Mouse (Mus musculus) CD4-positive helper T cell, adult 2 months (primary cell): ENCODE data around the gene Tmem178b.
A peak's percentile ranks its signal among the peaks of the same experiment; 100 is the strongest.

ENCODE experiments used
- DNase-seq: peaks from one replicate; pipeline ENCODE4 v3.0.0-alpha.2; 2012; ENCODE audit warnings: low read depth, missing footprints, low spot score

The Tmem178b gene

DNA sequence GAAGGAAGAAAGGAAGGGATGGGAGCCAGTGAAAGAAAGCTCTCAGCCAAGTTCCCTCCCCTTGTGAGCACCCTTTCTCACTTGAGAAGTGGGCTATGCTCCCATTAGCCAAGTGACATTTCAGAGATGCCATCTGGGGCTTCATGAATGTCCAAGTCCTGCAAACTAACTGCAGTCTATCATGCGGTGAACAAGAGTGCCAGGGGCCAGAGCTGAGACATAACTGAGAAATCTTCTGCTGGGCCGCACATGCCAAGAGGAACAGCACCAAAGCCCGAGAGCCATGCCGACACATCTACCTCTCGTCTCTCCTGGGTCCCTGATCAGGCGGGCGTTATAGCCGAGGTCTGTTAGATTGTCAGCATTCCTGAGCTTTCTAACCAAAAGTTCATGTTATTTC lies 279.2 kb downstream of the Tmem178b start:
- DNase-seq: no peak

GRCm38 (mm10) chr6:40161381-40161780 lies 288.3 kb downstream of the Tmem178b start:
- no peak for DNase-seq

DNA sequence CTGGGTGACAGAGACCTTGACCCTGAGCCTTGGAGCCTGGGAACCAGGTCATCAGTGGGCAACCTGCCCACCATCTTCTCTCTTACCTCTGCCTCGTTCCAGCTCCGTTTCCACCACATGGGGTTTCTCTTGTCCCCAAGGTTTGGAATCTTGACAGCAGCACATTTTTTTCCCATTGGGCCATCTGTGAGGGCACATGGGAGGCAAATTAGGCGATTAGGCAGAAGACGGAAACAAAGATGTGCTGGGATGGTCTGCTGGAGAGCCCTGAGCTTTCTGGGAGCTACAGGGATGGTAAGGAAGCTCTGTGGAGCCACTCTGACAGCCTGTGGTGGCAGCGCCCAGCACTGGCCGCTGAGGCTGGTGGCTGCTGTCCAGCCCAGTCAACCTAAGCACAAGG lies 300.5 kb downstream of the Tmem178b start:
- DNase-seq: no peak

- no peak for DNase-seq
These were observed 304.8 kb downstream of the Tmem178b start for GRCm38 (mm10) chr6:40177870-40178269.

DNA sequence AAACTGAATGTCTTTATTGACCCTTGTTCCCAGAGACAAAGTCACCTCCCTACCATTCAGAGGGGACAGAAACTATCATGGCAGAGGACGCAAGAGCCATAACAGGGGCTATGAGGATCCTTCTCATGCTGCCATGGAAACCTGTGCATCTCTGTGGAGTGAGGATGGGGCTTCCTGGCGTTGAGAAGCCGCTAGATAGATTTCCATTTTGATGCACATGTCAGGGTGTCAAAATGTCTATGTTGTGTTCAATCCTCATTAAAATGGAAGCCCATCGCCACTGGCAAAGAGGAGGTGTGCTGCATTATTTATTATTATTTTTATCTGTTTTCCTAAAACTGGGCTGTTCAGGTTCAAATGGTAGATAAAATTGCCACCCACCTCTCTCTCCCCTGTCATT lies 307.5 kb downstream of the Tmem178b start:
- no peak for DNase-seq

DNA sequence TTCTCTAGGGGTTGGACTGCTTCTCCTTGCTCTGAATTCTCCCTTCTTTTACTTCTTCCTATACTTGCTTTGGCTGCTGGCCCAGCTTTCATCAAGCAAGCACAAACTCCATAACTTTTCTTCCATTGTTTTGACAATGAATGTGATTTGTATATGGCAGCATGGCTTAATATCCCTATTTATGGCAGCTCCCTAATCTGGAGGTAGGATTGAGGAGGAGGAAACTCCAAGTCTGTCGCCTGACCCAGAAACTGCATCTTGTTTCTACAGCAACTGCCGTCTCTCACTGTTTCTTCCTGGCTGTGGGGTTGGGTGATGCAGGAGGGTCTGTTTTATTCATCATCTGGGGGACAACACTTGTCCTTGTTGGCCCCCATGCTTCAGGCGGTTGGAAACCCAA lies 327.6 kb downstream of the Tmem178b start:
- DNase-seq: no peak

DNA sequence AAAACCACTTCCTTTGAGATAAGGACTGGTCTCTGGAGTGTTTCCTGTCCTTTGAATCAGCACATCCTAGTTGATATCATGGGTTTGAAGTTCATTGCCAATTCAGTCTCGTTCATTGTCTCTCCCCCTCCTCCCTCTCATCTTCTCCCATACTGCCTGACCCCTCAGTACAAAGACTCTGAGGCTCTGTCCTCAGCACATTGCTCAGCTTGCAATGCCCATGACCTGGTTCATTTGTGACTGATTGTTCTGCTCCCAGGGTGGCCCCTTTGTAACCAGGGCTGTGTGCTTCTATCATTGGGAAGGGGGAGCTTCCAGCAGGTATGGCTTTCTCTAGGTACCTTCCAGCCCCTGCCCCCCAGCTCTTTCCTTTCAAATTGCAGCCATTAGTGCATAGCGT lies 329.5 kb downstream of the Tmem178b start:
- DNase-seq: no peak

DNA sequence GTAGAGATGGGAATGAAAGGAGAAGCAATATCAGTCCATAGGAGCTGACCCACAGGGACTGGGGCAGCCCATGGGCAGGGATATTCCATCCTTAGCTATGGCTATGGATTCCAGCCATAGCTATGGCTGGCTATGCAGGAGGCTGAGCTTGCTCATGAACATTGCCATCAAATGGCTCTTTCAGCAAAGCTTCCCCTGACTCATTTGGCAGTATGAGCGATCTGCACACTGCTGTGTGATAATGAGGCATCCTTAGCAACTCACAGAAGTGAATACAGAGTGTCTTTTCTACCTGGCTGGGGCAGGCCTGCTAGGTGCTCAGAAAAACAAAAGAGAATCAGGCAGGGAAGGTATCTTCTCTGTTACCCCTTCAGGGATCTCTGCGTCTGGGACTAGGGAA lies 332.3 kb downstream of the Tmem178b start:
- DNase-seq: no peak

DNA sequence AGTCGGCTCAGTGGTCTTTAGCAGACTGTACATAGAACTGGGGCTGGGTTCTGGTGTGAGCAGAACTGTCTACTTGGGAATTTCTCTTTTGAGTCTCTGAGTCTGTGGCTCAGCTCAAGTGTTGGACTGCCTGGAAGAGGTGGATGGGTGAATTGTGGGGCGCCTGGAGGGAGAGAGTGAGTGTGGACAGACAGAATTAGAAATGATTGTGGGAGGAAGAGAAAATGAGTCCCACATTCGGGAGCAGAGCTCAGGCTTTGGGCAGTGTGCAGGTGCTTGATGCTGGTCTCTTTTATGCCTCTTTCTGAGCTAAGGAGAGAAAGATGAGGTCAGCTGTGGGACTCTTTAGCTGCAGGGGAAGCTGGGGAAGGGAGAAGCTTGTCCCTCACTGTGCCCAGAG lies 334.9 kb downstream of the Tmem178b start:
- DNase-seq: no peak

GRCm38 (mm10) chr6:40209172-40209571 lies 336.1 kb downstream of the Tmem178b start:
- DNase-seq: no peak

DNA sequence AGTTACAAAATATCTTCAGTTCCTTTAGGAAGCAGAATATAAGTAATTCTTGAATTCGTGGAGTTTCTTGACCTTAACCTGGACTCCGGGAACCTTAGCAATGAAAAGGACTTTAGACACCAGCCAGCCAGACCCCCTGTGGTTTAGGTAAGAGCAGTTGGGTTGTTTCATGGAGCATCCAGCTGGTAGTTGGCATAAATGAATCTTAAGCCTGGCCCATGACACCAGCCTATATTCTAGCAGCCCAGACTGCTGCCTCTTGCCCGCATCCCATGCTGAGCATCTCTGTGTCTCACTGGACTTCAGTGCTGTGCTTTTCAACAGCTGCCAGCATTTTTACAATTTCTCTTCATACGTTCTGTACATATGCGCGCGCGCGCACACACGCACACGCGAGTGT lies 344.1 kb downstream of the Tmem178b start:
- DNase-seq: no peak

GRCm38 (mm10) chr6:40217651-40218050 lies 344.6 kb downstream of the Tmem178b start:
- no peak for DNase-seq

GRCm38 (mm10) chr6:40220634-40221120 lies 347.6 kb downstream of the Tmem178b start:
- no peak for DNase-seq

DNA sequence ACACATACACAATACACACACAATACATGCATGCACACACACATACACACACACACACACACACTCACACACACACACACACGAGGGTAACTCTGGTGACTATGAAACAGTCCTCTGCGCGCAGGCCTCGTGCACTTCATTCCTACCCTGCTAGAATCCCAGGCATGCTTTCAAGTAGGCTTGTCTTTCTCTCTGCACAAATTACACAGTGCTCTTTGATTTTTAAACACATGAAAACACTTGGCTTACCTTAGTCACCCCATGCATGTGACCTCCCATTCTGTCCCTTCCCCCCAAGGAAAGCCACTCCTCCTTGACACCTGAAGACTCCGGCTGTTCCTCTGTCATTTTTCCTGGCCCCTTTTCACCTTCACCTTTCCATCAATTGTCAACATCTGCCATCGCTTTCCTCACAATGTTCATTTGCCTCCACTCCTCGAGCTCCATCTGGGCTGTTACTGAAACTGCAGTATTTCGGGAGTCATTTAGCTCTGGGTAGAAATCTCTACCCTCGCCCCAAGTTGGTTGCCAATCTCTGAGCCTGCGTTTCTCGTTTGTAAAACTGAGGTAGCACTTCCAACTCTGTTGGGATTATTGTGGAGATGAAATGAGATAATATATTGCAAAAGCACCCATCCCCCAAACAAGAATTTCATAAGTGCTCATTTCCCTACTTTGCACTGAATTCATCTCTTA lies 352.7 kb downstream of the Tmem178b start:
- DNase-seq: no peak

GRCm38 (mm10) chr6:40228981-40229380 lies 355.9 kb downstream of the Tmem178b start:
- no peak for DNase-seq

GRCm38 (mm10) chr6:40229985-40230384 lies 356.9 kb downstream of the Tmem178b start:
- no peak for DNase-seq

DNA sequence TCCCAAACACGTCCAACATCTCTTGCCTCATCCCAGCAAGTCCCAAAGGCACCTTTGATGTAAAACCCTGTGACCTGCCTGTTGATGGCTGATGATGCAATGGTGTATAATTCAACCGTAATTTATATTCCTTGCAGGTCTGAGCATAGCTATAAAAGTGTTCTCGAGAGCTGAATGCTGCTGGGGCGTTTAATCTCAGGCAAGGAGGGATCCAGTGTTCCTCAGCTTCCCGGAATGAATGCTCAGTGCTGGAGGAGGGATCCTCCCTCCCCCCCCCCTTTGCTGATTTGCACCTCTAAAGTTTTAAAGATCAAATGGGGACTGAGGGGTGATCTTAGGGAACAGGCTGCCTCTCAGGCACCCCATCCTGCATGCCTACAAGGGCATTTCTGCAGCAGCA lies 361.0 kb downstream of the Tmem178b start:
- no peak for DNase-seq

DNA sequence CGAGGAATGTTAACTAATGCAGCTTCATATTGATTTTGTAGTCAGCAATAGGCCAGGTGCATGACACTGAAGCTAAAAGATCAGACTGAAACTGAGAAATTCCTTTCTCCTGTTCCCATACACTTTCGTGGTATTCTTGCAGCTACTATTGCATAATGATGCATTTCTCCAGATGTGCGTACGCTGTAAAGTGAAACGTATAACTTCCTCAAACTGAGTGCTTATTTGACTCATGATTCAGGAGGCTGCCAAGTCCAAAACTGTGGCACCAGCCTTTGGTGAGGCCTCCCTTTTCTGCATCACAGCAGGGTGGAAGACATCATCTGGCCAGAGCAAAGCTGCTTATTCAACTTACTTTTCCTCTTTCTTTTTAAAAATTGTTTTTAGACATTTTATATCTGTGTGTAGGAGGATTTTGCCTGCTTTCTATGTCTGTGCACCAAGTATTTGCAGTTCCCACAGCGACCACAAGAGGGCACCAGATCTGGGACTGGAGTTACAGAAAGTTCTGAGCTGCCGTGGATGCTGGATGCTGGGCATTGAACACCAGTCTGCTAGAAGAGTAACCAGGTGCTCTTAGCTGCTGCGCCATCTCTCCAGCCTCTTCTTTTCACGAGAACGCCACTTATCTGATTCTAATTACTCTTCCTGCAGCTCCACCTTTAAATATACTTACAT lies 362.9 kb downstream of the Tmem178b start:
- peak; percentile 38 for DNase-seq

DNA sequence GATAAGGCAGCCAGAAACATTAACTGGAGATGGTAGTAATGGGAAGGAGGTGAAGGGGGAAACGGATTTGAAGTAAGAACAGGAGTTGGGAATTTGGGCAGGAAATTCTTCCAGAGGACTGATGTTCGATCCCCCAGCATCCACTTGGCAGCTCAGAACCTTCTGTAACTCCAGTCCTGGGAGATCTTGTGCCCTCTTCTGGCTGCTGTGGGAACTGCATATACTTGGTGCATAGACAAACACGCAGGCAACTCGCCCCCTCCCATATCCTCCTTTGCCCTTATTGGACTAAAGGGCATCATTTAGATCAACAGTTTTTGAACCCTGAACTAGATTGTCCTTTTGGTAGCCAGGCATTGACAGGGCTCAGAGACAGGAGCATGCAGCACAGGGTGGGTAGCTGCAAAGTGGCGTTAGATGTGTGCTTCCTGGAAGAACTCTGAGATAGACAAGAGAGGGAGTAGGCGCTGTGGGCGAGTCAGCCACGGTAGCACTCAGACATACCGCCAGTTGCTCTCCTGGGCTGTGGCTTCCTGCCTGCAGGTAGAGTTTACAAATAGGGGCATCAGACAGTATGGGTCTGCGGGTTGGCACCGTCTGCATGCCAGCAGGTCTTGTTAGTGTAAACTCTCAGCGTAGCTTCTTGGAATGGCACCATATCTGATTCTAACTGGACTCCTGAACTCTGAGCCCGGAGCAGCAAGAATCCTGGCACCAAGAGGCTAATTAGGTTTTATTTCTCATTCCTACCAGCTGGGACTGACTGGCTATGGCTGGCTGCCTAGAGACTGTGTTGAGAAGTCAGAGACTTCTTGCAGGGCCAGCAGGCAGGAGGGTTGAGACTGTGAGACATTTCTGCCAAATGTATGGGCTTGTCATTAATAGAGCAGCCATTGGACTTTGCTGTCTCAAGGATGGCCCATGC lies 364.0 kb downstream of the Tmem178b start:
- peak; percentile 21 for DNase-seq

GRCm38 (mm10) chr6:40238857-40239256 lies 365.8 kb downstream of the Tmem178b start:
- DNase-seq: no peak

DNA sequence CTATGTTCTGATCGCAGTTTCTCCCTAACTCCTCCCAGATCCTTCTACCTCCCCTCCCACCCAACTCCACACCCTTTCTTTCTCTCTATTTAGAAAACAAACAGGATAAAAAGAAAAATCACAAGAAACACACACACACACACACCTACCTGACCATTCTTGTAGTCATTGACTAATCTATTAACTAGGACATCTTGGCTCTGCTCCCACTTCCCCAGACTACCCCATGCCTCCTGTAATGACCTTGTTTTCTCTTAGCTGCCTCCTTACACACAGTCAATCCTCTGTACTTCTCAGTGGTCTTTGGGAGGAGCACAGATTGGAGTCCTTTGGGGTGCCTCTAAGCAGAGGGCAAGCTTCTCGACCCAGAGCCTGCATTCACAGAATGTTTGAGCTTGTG lies 367.6 kb downstream of the Tmem178b start:
- DNase-seq: no peak

DNA sequence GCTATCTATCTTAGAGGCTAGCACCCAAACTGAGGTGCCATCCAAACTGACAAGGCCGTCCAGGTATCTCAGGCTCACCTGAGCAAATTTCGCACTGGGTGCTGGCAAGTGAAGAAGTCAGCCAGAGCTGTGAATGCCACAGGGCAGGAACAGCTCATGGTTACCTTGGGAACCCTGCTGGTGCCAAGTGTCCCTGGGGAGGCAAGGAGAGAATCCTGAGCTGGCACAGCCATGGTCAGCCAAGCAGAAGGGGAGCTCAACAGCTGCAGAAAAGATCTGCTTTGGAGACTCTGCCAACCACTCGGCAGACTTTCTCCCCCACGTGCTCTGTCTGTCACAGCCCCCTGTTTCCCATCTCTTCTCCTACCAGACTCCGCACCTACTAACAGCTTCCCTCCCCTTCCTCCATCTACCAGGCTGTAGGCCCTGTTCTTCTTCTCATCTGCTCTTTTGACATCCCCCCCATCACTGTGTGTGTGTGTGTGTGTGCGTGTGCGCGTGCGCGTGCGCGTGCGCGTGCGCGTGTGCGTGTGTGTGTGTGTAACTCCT lies 374.4 kb downstream of the Tmem178b start:
- no peak for DNase-seq
